Mouse (Mus musculus): ENCODE data around the gene Ehbp1. TPM values are rescaled to one million over a fixed set of nuclear protein-coding genes. Genes with fewer than 3 reads are reported as not detected.

Gene Ehbp1
- polyA plus RNA-seq, 1 experiment: 3.8 TPM

- H3K4me3 ChIP-seq (ENCODE audit: insufficient read depth, low read depth, low read length): no peak overlapping the region
- no peak overlapping the region for H3K27ac ChIP-seq (replicated peaks; ENCODE audit: low read depth, low read length)
- no peaks in the 10 kb centered on the region for H3K4me1 ChIP-seq (ENCODE audit: control insufficient read depth, insufficient read depth, insufficient read length, low read length)
These were observed 94.4 kb downstream of the Ehbp1 start for GRCm38 (mm10) chr11:22247736-22248135.

GRCm38 (mm10) chr11:22247069-22247468 is 95.0 kb downstream of the Ehbp1 start:
- Histone ChIP-seq H3K27ac (replicated peaks; ENCODE audit: low read depth, low read length) (no peak overlapping the region), H3K4me1 (ENCODE audit: control insufficient read depth, insufficient read depth, insufficient read length, low read length) (no peaks in the 10 kb centered on the region), H3K4me3 (ENCODE audit: insufficient read depth, low read depth, low read length) (no peak overlapping the region)

- no peaks in the 10 kb centered on the region for H3K4me1 ChIP-seq (ENCODE audit: control insufficient read depth, insufficient read depth, insufficient read length, low read length)
- no peak overlapping the region for H3K27ac ChIP-seq (replicated peaks; ENCODE audit: low read depth, low read length)
- no peak overlapping the region for H3K4me3 ChIP-seq (ENCODE audit: insufficient read depth, low read depth, low read length)
These were observed 106.5 kb downstream of the Ehbp1 start for GRCm38 (mm10) chr11:22235558-22235957.

GRCm38 (mm10) chr11:22234739-22235138 is 107.4 kb downstream of the Ehbp1 start:
- H3K27ac ChIP-seq (replicated peaks; ENCODE audit: low read depth, low read length): no peak overlapping the region
- H3K4me3 ChIP-seq (ENCODE audit: insufficient read depth, low read depth, low read length): no peak overlapping the region
- H3K4me1 ChIP-seq (ENCODE audit: control insufficient read depth, insufficient read depth, insufficient read length, low read length): no peaks in the 10 kb centered on the region

GRCm38 (mm10) chr11:22230906-22231305 is 111.2 kb downstream of the Ehbp1 start:
- H3K27ac ChIP-seq (replicated peaks; ENCODE audit: low read depth, low read length): no peak overlapping the region
- no peak overlapping the region for H3K4me3 ChIP-seq (ENCODE audit: insufficient read depth, low read depth, low read length)
- H3K4me1 ChIP-seq (ENCODE audit: control insufficient read depth, insufficient read depth, insufficient read length, low read length): no peaks in the 10 kb centered on the region

- Histone ChIP-seq H3K4me3 (ENCODE audit: insufficient read depth, low read depth, low read length) (no peak overlapping the region), H3K27ac (replicated peaks; ENCODE audit: low read depth, low read length) (no peak overlapping the region)
These were observed 116.5 kb downstream of the Ehbp1 start for GRCm38 (mm10) chr11:22225619-22226018.

GRCm38 (mm10) chr11:22218222-22218621 is 123.9 kb downstream of the Ehbp1 start:
- Histone ChIP-seq H3K4me3 (ENCODE audit: insufficient read depth, low read depth, low read length) (no peak overlapping the region), H3K27ac (replicated peaks; ENCODE audit: low read depth, low read length) (no peak overlapping the region), H3K4me1 (ENCODE audit: control insufficient read depth, insufficient read depth, insufficient read length, low read length) (no peaks in the 10 kb centered on the region)

More at GRCm38 (mm10) chr11:22225619-22226018, 116.5 kb downstream of the Ehbp1 start:
- H3K4me1 ChIP-seq (ENCODE audit: control insufficient read depth, insufficient read depth, insufficient read length, low read length): no peaks in the 10 kb centered on the region

- Histone ChIP-seq H3K4me1 (ENCODE audit: control insufficient read depth, insufficient read depth, insufficient read length, low read length) (no peaks in the 10 kb centered on the region), H3K4me3 (ENCODE audit: insufficient read depth, low read depth, low read length) (no peak overlapping the region), H3K27ac (replicated peaks; ENCODE audit: low read depth, low read length) (no peak overlapping the region)
These were observed 125.2 kb downstream of the Ehbp1 start for GRCm38 (mm10) chr11:22216941-22217340.

GRCm38 (mm10) chr11:22206611-22207010 is 135.5 kb downstream of the Ehbp1 start:
- no peaks in the 10 kb centered on the region for H3K4me1 ChIP-seq (ENCODE audit: control insufficient read depth, insufficient read depth, insufficient read length, low read length)
- H3K27ac ChIP-seq (replicated peaks; ENCODE audit: low read depth, low read length): no peak overlapping the region
- no peak overlapping the region for H3K4me3 ChIP-seq (ENCODE audit: insufficient read depth, low read depth, low read length)

- no peaks in the 10 kb centered on the region for H3K4me1 ChIP-seq (ENCODE audit: control insufficient read depth, insufficient read depth, insufficient read length, low read length)
- no peak overlapping the region for H3K27ac ChIP-seq (replicated peaks; ENCODE audit: low read depth, low read length)
- no peak overlapping the region for H3K4me3 ChIP-seq (ENCODE audit: insufficient read depth, low read depth, low read length)
These were observed 135.9 kb downstream of the Ehbp1 start for GRCm38 (mm10) chr11:22206191-22206590.

- no peak overlapping the region for H3K27ac ChIP-seq (replicated peaks; ENCODE audit: low read depth, low read length)
- no peaks in the 10 kb centered on the region for H3K4me1 ChIP-seq (ENCODE audit: control insufficient read depth, insufficient read depth, insufficient read length, low read length)
- no peak overlapping the region for H3K4me3 ChIP-seq (ENCODE audit: insufficient read depth, low read depth, low read length)
These were observed 138.7 kb downstream of the Ehbp1 start for GRCm38 (mm10) chr11:22203413-22203812.

GRCm38 (mm10) chr11:22201125-22201524 is 141.0 kb downstream of the Ehbp1 start:
- Histone ChIP-seq H3K4me1 (ENCODE audit: control insufficient read depth, insufficient read depth, insufficient read length, low read length) (peaks cover 2% of the 10 kb centered on the region; the same call in 1 of the 2 replicates), H3K4me3 (ENCODE audit: insufficient read depth, low read depth, low read length) (no peak overlapping the region)

GRCm38 (mm10) chr11:22199881-22200280 is 142.2 kb downstream of the Ehbp1 start:
- Histone ChIP-seq H3K27ac (replicated peaks; ENCODE audit: low read depth, low read length) (no peak overlapping the region), H3K4me1 (ENCODE audit: control insufficient read depth, insufficient read depth, insufficient read length, low read length) (peaks cover 2% of the 10 kb centered on the region; the same call in 1 of the 2 replicates), H3K4me3 (ENCODE audit: insufficient read depth, low read depth, low read length) (no peak overlapping the region)

More at GRCm38 (mm10) chr11:22201125-22201524, 141.0 kb downstream of the Ehbp1 start:
- no peak overlapping the region for H3K27ac ChIP-seq (replicated peaks; ENCODE audit: low read depth, low read length)

- peaks cover 2% of the 10 kb centered on the region; the same call in 1 of the 2 replicates for H3K4me1 ChIP-seq (ENCODE audit: control insufficient read depth, insufficient read depth, insufficient read length, low read length)
- H3K4me3 ChIP-seq (ENCODE audit: insufficient read depth, low read depth, low read length): no peak overlapping the region
- H3K27ac ChIP-seq (replicated peaks; ENCODE audit: low read depth, low read length): no peak overlapping the region
These were observed 143.7 kb downstream of the Ehbp1 start for GRCm38 (mm10) chr11:22198406-22198805.

- H3K4me3 ChIP-seq (ENCODE audit: insufficient read depth, low read depth, low read length): no peak overlapping the region
- H3K4me1 ChIP-seq (ENCODE audit: control insufficient read depth, insufficient read depth, insufficient read length, low read length): peaks cover 2% of the 10 kb centered on the region; the same call in 1 of the 2 replicates
- no peak overlapping the region for H3K27ac ChIP-seq (replicated peaks; ENCODE audit: low read depth, low read length)
These were observed 144.2 kb downstream of the Ehbp1 start for GRCm38 (mm10) chr11:22197935-22198334.

GRCm38 (mm10) chr11:22196776-22197175 is 145.3 kb downstream of the Ehbp1 start:
- no peak overlapping the region for H3K4me3 ChIP-seq (ENCODE audit: insufficient read depth, low read depth, low read length)
- peaks cover 2% of the 10 kb centered on the region; the same call in 1 of the 2 replicates for H3K4me1 ChIP-seq (ENCODE audit: control insufficient read depth, insufficient read depth, insufficient read length, low read length)
- H3K27ac ChIP-seq (replicated peaks; ENCODE audit: low read depth, low read length): no peak overlapping the region
